Mouse (Mus musculus): ENCODE results near the gene Syce3. TPM values are rescaled to one million over a fixed set of nuclear protein-coding genes. Genes with fewer than 3 reads are reported as not detected.
A peak's percentile ranks its signal among the peaks of the same experiment; 100 is the strongest.
"Not testable (repeated sequence)": the region's sequence is repeated elsewhere in the genome, so short reads cannot be mapped to it uniquely, and the experiment has no call there.

Gene Syce3
- polyA plus RNA-seq, 1 experiment = not detected

DNA sequence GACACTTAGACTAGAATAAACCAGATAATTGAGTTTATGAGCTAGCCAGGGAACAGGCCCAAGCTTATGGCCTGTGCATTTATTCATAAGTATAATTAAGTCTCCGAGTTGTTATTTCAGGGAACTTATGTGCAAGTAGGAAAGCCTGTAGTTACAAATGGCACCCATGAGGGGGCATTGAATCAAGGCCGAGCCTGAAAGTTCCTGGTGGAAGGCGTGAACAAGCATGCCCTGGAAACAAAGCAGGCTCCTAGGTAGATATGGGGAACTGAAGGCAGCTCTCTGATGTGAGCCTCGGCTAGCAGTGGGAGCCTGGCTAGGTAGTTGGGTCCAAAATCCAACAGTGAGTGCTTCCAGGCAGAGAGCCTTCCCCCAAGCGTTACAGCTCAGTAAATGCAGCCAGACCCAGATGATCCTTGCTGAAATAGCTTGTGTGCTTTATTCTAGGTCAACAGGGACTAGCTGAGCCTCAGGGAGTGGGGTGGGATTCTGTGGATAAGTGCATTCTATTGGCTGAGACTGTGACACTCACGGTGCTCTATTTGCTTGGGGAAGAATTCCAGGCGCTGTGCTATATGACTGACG, 32.3 kb upstream of the Syce3 start:
- Histone ChIP-seq H3K4me1 (ENCODE audit: control insufficient read depth, insufficient read depth, low read length) (no peaks in the 10 kb centered on the region; the same call in 1 of the 2 replicates), H3K27ac (ENCODE audit: insufficient read depth, low read depth, low read length) (no peak overlapping the region), H3K27me3 (replicated peaks; ENCODE audit: control insufficient read depth, insufficient read depth, low read length) (no peaks in the 10 kb centered on the region), H3K36me3 (ENCODE audit: control insufficient read depth, insufficient read depth, low read length) (no peaks in the 10 kb centered on the region), H3K4me3 (ENCODE audit: insufficient read depth, low read depth, low read length) (no peak overlapping the region)
- peak; percentile 37 for DNase-seq
- 48% methylated on average over 8 of the region's 8 CpGs for WGBS
- no peak for TF ChIP-seq CTCF (conservative IDR thresholded peaks at IDR 0.05; ENCODE audit: insufficient read depth, insufficient read length, low read depth, low read length)
- no peak for TF ChIP-seq POLR2A (IDR thresholded peaks at IDR 0.05; ENCODE audit: low read depth, low read length)

DNA sequence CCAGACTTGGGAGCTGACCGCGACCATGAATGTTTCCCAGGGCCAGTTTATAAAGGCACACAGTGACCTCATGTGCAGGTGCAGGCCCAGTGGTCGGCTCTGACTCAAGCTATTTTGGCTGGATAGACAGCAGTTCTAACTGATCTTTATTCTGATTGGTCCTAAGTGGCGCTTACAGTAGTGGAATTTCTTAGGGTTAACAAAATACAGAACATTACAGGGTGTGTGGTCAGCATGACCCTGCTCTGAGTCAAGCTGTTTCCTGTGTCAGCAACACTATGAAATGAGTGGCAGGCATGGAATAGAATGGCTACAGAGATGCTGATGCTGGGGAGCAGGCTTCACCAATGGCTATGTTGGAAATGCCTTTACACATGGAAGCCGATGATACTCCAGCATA, 25.6 kb upstream of the Syce3 start:
- Histone ChIP-seq H3K27ac (ENCODE audit: insufficient read depth, low read depth, low read length) (no peak overlapping the region), H3K27me3 (replicated peaks; ENCODE audit: control insufficient read depth, insufficient read depth, low read length) (no peaks in the 10 kb centered on the region), H3K4me3 (ENCODE audit: insufficient read depth, low read depth, low read length) (no peak overlapping the region), H3K4me1 (ENCODE audit: control insufficient read depth, insufficient read depth, low read length) (no peaks in the 10 kb centered on the region; the same call in 1 of the 2 replicates), H3K36me3 (ENCODE audit: control insufficient read depth, insufficient read depth, low read length) (no peaks in the 10 kb centered on the region)
- 78% methylated on average over 5 of the region's 5 CpGs for WGBS
- no peak for DNase-seq
- TF ChIP-seq CTCF (conservative IDR thresholded peaks at IDR 0.05; ENCODE audit: insufficient read depth, insufficient read length, low read depth, low read length) = no peak
- TF ChIP-seq POLR2A (IDR thresholded peaks at IDR 0.05; ENCODE audit: low read depth, low read length) = no peak

DNA sequence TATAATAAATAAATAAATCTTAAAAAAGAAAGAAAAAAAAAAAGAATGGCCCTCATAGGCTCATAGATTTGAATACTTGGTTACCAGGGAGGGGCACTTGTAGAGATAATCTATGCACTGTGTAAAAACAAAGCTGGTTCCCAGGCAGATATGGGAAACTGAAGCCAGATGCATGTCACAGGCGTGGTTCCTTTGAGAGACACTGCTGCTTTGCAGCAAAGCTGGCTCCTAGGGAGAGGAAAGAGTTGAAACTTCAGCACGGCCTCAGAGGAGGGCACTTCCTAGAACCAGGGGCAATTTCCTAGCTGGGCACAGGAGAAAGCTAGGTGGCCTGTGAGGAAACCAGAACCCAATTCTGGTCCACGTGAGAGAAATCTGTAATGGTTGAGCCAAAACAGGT, 23.8 kb upstream of the Syce3 start:
- WGBS = 80% methylated on average over 3 of the region's 3 CpGs
- Histone ChIP-seq H3K4me3 (ENCODE audit: insufficient read depth, low read depth, low read length) (no peak overlapping the region), H3K36me3 (ENCODE audit: control insufficient read depth, insufficient read depth, low read length) (no peaks in the 10 kb centered on the region), H3K4me1 (ENCODE audit: control insufficient read depth, insufficient read depth, low read length) (no peaks in the 10 kb centered on the region; the same call in 1 of the 2 replicates), H3K27ac (ENCODE audit: insufficient read depth, low read depth, low read length) (no peak overlapping the region), H3K27me3 (replicated peaks; ENCODE audit: control insufficient read depth, insufficient read depth, low read length) (no peaks in the 10 kb centered on the region)
- TF ChIP-seq CTCF (conservative IDR thresholded peaks at IDR 0.05; ENCODE audit: insufficient read depth, insufficient read length, low read depth, low read length) = no peak
- TF ChIP-seq POLR2A (IDR thresholded peaks at IDR 0.05; ENCODE audit: low read depth, low read length) = no peak
- DNase-seq = no peak

- no peaks in the 10 kb centered on the region for H3K36me3 ChIP-seq (ENCODE audit: control insufficient read depth, insufficient read depth, low read length)
- DNase-seq = no peak
- no peak overlapping the region for H3K27ac ChIP-seq (ENCODE audit: insufficient read depth, low read depth, low read length)
- 70% methylated on average over 4 of the region's 4 CpGs for WGBS
- TF ChIP-seq POLR2A (IDR thresholded peaks at IDR 0.05; ENCODE audit: low read depth, low read length) = no peak
- no peak for TF ChIP-seq CTCF (conservative IDR thresholded peaks at IDR 0.05; ENCODE audit: insufficient read depth, insufficient read length, low read depth, low read length)
- H3K27me3 ChIP-seq (replicated peaks; ENCODE audit: control insufficient read depth, insufficient read depth, low read length) = no peaks in the 10 kb centered on the region
- no peak overlapping the region for H3K4me3 ChIP-seq (ENCODE audit: insufficient read depth, low read depth, low read length)
- H3K4me1 ChIP-seq (ENCODE audit: control insufficient read depth, insufficient read depth, low read length) = no peaks in the 10 kb centered on the region
Observed at GRCm38 (mm10) chr15:89432946-89433345, 22.6 kb upstream of the Syce3 start.

- 88% methylated on average over 6 of the region's 6 CpGs for WGBS
- Histone ChIP-seq H3K4me1 (ENCODE audit: control insufficient read depth, insufficient read depth, low read length) (no peaks in the 10 kb centered on the region), H3K36me3 (ENCODE audit: control insufficient read depth, insufficient read depth, low read length) (no peaks in the 10 kb centered on the region), H3K27me3 (replicated peaks; ENCODE audit: control insufficient read depth, insufficient read depth, low read length) (no peaks in the 10 kb centered on the region), H3K27ac (ENCODE audit: insufficient read depth, low read depth, low read length) (no peak overlapping the region), H3K4me3 (ENCODE audit: insufficient read depth, low read depth, low read length) (no peak overlapping the region)
- TF ChIP-seq CTCF (conservative IDR thresholded peaks at IDR 0.05; ENCODE audit: insufficient read depth, insufficient read length, low read depth, low read length) (no peak), POLR2A (IDR thresholded peaks at IDR 0.05; ENCODE audit: low read depth, low read length) (no peak)
- no peak for DNase-seq
Observed at GRCm38 (mm10) chr15:89431806-89432205, 21.5 kb upstream of the Syce3 start.

DNA sequence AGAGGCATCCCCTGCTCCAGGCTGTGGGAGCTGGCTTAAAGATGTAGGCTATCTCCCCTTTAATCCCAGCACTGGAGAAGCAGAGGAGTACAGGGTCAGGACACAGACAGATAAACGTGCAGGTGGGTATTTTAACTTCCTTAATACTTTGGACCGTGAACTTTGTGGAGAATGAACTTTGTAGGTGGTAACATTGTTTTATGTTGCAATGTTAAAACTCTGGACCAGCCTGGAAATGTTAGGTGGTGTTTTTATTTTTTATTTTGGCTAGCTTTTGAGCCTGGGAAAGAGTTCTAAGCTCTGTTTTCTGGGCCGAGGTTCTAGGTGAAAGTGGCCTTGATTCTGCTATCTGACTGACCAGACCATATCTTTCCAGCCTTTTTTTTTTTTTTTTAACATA, 21.0 kb upstream of the Syce3 start:
- no peak overlapping the region for H3K27ac ChIP-seq (ENCODE audit: insufficient read depth, low read depth, low read length)
- no peaks in the 10 kb centered on the region for H3K4me1 ChIP-seq (ENCODE audit: control insufficient read depth, insufficient read depth, low read length)
- WGBS = 58% methylated on average over 3 of the region's 3 CpGs
- TF ChIP-seq POLR2A (IDR thresholded peaks at IDR 0.05; ENCODE audit: low read depth, low read length) = no peak
- no peak for TF ChIP-seq CTCF (conservative IDR thresholded peaks at IDR 0.05; ENCODE audit: insufficient read depth, insufficient read length, low read depth, low read length)
- DNase-seq = no peak
- no peaks in the 10 kb centered on the region for H3K36me3 ChIP-seq (ENCODE audit: control insufficient read depth, insufficient read depth, low read length)
- no peak overlapping the region for H3K4me3 ChIP-seq (ENCODE audit: insufficient read depth, low read depth, low read length)
- no peaks in the 10 kb centered on the region for H3K27me3 ChIP-seq (replicated peaks; ENCODE audit: control insufficient read depth, insufficient read depth, low read length)

GRCm38 (mm10) chr15:89430771-89431170, 20.5 kb upstream of the Syce3 start:
- not testable (repeated sequence) for H3K4me1 ChIP-seq (ENCODE audit: control insufficient read depth, insufficient read depth, low read length); DNase-seq; H3K4me3 ChIP-seq (ENCODE audit: insufficient read depth, low read depth, low read length); H3K27me3 ChIP-seq (replicated peaks; ENCODE audit: control insufficient read depth, insufficient read depth, low read length); H3K27ac ChIP-seq (ENCODE audit: insufficient read depth, low read depth, low read length); H3K36me3 ChIP-seq (ENCODE audit: control insufficient read depth, insufficient read depth, low read length)
- WGBS = 80% methylated on average over 9 of the region's 9 CpGs
